Mouse (Mus musculus): Measurements from ENCODE around the gene Boc. TPM values are rescaled to one million over a fixed set of nuclear protein-coding genes. Genes with fewer than 3 reads are reported as not detected.
A peak's percentile ranks its signal among the peaks of the same experiment; 100 is the strongest.

The Boc gene
- polyA plus RNA-seq, 1 experiment from 2014 or later, result 12.1 TPM

GRCm38 (mm10) chr16:44505243-44505642 lies 53.5 kb downstream of the Boc start:
- no peak overlapping the region for H3K27ac ChIP-seq (ENCODE audit: low read depth, low read length)
- no peak overlapping the region for H3K9ac ChIP-seq (ENCODE audit: low read depth, low read length)
- peaks cover 6% of the 10 kb centered on the region for H3K4me1 ChIP-seq (ENCODE audit: control insufficient read depth, insufficient read depth, low read depth, low read length)
- H3K27me3 ChIP-seq (replicated peaks; ENCODE audit: control insufficient read depth, insufficient read depth, low read length), result no peaks in the 10 kb centered on the region
- ATAC-seq, result no peak
- no peak overlapping the region for H3K4me2 ChIP-seq (ENCODE audit: low read length)
- 80% methylated on average over 1 of the region's 1 CpGs for WGBS
- H3K9me3 ChIP-seq (ENCODE audit: control insufficient read depth, low read length), result no peaks in the 10 kb centered on the region
- H3K4me3 ChIP-seq (ENCODE audit: low read length), result no peak overlapping the region
- H3K36me3 ChIP-seq (ENCODE audit: control insufficient read depth, insufficient read depth, low read length), result no peaks in the 10 kb centered on the region; the same call in 1 of the 2 replicates

GRCm38 (mm10) chr16:44502895-44503575 lies 55.7 kb downstream of the Boc start:
- Histone ChIP-seq H3K4me1 (ENCODE audit: control insufficient read depth, insufficient read depth, low read depth, low read length) (peaks cover 3% of the 10 kb centered on the region; the same call in 1 of the 2 replicates), H3K9me3 (ENCODE audit: control insufficient read depth, low read length) (no peaks in the 10 kb centered on the region), H3K36me3 (ENCODE audit: control insufficient read depth, insufficient read depth, low read length) (peaks cover 14% of the 10 kb centered on the region), H3K4me2 (ENCODE audit: low read length) (no peak overlapping the region), H3K27ac (ENCODE audit: low read depth, low read length) (no peak overlapping the region; the same call in 1 of the 2 replicates), H3K9ac (ENCODE audit: low read depth, low read length) (no peak overlapping the region), H3K27me3 (replicated peaks; ENCODE audit: control insufficient read depth, insufficient read depth, low read length) (no peaks in the 10 kb centered on the region), H3K4me3 (ENCODE audit: low read length) (no peak overlapping the region)
- peak; percentile 74 for ATAC-seq
- WGBS, result 49% methylated on average over 8 of the region's 8 CpGs

GRCm38 (mm10) chr16:44502325-44502724 lies 56.4 kb downstream of the Boc start:
- H3K27me3 ChIP-seq (replicated peaks; ENCODE audit: control insufficient read depth, insufficient read depth, low read length), result no peaks in the 10 kb centered on the region
- no peak overlapping the region for H3K9ac ChIP-seq (ENCODE audit: low read depth, low read length)
- H3K4me2 ChIP-seq (ENCODE audit: low read length), result no peak overlapping the region
- peaks cover 14% of the 10 kb centered on the region for H3K36me3 ChIP-seq (ENCODE audit: control insufficient read depth, insufficient read depth, low read length)
- no peak overlapping the region for H3K4me3 ChIP-seq (ENCODE audit: low read length)
- WGBS, result 74% methylated on average over 7 of the region's 7 CpGs
- ATAC-seq, result peak; percentile 52; the same call in 1 of the 2 replicates
- peak overlapping the region; percentile 37; the same call in 1 of the 2 replicates for H3K27ac ChIP-seq (ENCODE audit: low read depth, low read length)
- no peaks in the 10 kb centered on the region for H3K4me1 ChIP-seq (ENCODE audit: control insufficient read depth, insufficient read depth, low read depth, low read length)
- no peaks in the 10 kb centered on the region for H3K9me3 ChIP-seq (ENCODE audit: control insufficient read depth, low read length)

GRCm38 (mm10) chr16:44501783-44502182 lies 56.9 kb downstream of the Boc start:
- Histone ChIP-seq H3K4me3 (ENCODE audit: low read length) (no peak overlapping the region), H3K9me3 (ENCODE audit: control insufficient read depth, low read length) (no peaks in the 10 kb centered on the region), H3K4me1 (ENCODE audit: control insufficient read depth, insufficient read depth, low read depth, low read length) (no peaks in the 10 kb centered on the region), H3K9ac (ENCODE audit: low read depth, low read length) (no peak overlapping the region), H3K27ac (ENCODE audit: low read depth, low read length) (no peak overlapping the region), H3K36me3 (ENCODE audit: control insufficient read depth, insufficient read depth, low read length) (peaks cover 14% of the 10 kb centered on the region), H3K4me2 (ENCODE audit: low read length) (no peak overlapping the region), H3K27me3 (replicated peaks; ENCODE audit: control insufficient read depth, insufficient read depth, low read length) (no peaks in the 10 kb centered on the region)
- 88% methylated on average over 10 of the region's 10 CpGs for WGBS
- no peak for ATAC-seq

- no peak overlapping the region for H3K4me2 ChIP-seq (ENCODE audit: low read length)
- no peak overlapping the region for H3K9ac ChIP-seq (ENCODE audit: low read depth, low read length)
- H3K4me3 ChIP-seq (ENCODE audit: low read length), result no peak overlapping the region
- no peak overlapping the region for H3K27ac ChIP-seq (ENCODE audit: low read depth, low read length)
- no peaks in the 10 kb centered on the region for H3K9me3 ChIP-seq (ENCODE audit: control insufficient read depth, low read length)
- 93% methylated on average over 3 of the region's 3 CpGs for WGBS
- no peak for ATAC-seq
- no peaks in the 10 kb centered on the region for H3K27me3 ChIP-seq (replicated peaks; ENCODE audit: control insufficient read depth, insufficient read depth, low read length)
- H3K36me3 ChIP-seq (ENCODE audit: control insufficient read depth, insufficient read depth, low read length), result peaks cover 18% of the 10 kb centered on the region
- peaks cover 12% of the 10 kb centered on the region for H3K4me1 ChIP-seq (ENCODE audit: control insufficient read depth, insufficient read depth, low read depth, low read length)
Observed at GRCm38 (mm10) chr16:44498447-44498846, 60.2 kb downstream of the Boc start.

- no peak overlapping the region for H3K27ac ChIP-seq (ENCODE audit: low read depth, low read length)
- ATAC-seq, result no peak
Observed at GRCm38 (mm10) chr16:44496971-44497464, 61.7 kb downstream of the Boc start.

GRCm38 (mm10) chr16:44494441-44495108 lies 64.1 kb downstream of the Boc start:
- Histone ChIP-seq H3K27ac (ENCODE audit: low read depth, low read length) (peak overlapping the region; percentile 65), H3K4me2 (ENCODE audit: low read length) (no peak overlapping the region), H3K4me3 (ENCODE audit: low read length) (no peak overlapping the region), H3K27me3 (replicated peaks; ENCODE audit: control insufficient read depth, insufficient read depth, low read length) (no peaks in the 10 kb centered on the region), H3K9ac (ENCODE audit: low read depth, low read length) (no peak overlapping the region), H3K4me1 (ENCODE audit: control insufficient read depth, insufficient read depth, low read depth, low read length) (peaks cover 12% of the 10 kb centered on the region), H3K9me3 (ENCODE audit: control insufficient read depth, low read length) (no peaks in the 10 kb centered on the region), H3K36me3 (ENCODE audit: control insufficient read depth, insufficient read depth, low read length) (peaks cover 13% of the 10 kb centered on the region)
- peak; percentile 70 for ATAC-seq
- WGBS, result 31% methylated on average over 8 of the region's 8 CpGs

More at GRCm38 (mm10) chr16:44496971-44497464, 61.7 kb downstream of the Boc start:
- Histone ChIP-seq H3K4me1 (ENCODE audit: control insufficient read depth, insufficient read depth, low read depth, low read length) (peaks cover 12% of the 10 kb centered on the region), H3K9ac (ENCODE audit: low read depth, low read length) (no peak overlapping the region), H3K36me3 (ENCODE audit: control insufficient read depth, insufficient read depth, low read length) (peaks cover 18% of the 10 kb centered on the region), H3K4me2 (ENCODE audit: low read length) (no peak overlapping the region), H3K4me3 (ENCODE audit: low read length) (no peak overlapping the region), H3K27me3 (replicated peaks; ENCODE audit: control insufficient read depth, insufficient read depth, low read length) (no peaks in the 10 kb centered on the region), H3K9me3 (ENCODE audit: control insufficient read depth, low read length) (no peaks in the 10 kb centered on the region)
- 69% methylated on average over 15 of the region's 15 CpGs for WGBS

- Histone ChIP-seq H3K9ac (ENCODE audit: low read depth, low read length) (no peak overlapping the region), H3K4me3 (ENCODE audit: low read length) (no peak overlapping the region), H3K27ac (ENCODE audit: low read depth, low read length) (peak overlapping the region; percentile 65), H3K36me3 (ENCODE audit: control insufficient read depth, insufficient read depth, low read length) (peaks cover 8% of the 10 kb centered on the region; the same call in 1 of the 2 replicates), H3K27me3 (replicated peaks; ENCODE audit: control insufficient read depth, insufficient read depth, low read length) (no peaks in the 10 kb centered on the region), H3K4me1 (ENCODE audit: control insufficient read depth, insufficient read depth, low read depth, low read length) (peaks cover 12% of the 10 kb centered on the region), H3K9me3 (ENCODE audit: control insufficient read depth, low read length) (no peaks in the 10 kb centered on the region), H3K4me2 (ENCODE audit: low read length) (no peak overlapping the region)
- WGBS, result 25% methylated on average over 6 of the region's 6 CpGs
- peak; percentile 58; the same call in 1 of the 2 replicates for ATAC-seq
Observed at GRCm38 (mm10) chr16:44493868-44494267, 64.8 kb downstream of the Boc start.

GRCm38 (mm10) chr16:44492706-44493105 lies 66.0 kb downstream of the Boc start:
- H3K27me3 ChIP-seq (replicated peaks; ENCODE audit: control insufficient read depth, insufficient read depth, low read length), result no peaks in the 10 kb centered on the region
- no peak overlapping the region for H3K9ac ChIP-seq (ENCODE audit: low read depth, low read length)
- H3K9me3 ChIP-seq (ENCODE audit: control insufficient read depth, low read length), result no peaks in the 10 kb centered on the region
- no peak overlapping the region for H3K27ac ChIP-seq (ENCODE audit: low read depth, low read length)
- 91% methylated on average over 9 of the region's 9 CpGs for WGBS
- peaks cover 4% of the 10 kb centered on the region; the same call in 1 of the 2 replicates for H3K36me3 ChIP-seq (ENCODE audit: control insufficient read depth, insufficient read depth, low read length)
- no peak overlapping the region for H3K4me2 ChIP-seq (ENCODE audit: low read length)
- no peak for ATAC-seq
- H3K4me3 ChIP-seq (ENCODE audit: low read length), result no peak overlapping the region
- H3K4me1 ChIP-seq (ENCODE audit: control insufficient read depth, insufficient read depth, low read depth, low read length), result peaks cover 12% of the 10 kb centered on the region

Measured in hindbrain, embryonic 16.5 days (tissue).